ENCODE assay signal across 14 mouse cellular contexts in genomic region chr3:129221380-129222260, GRCm38 (mm10). TPM values are rescaled to one million over a fixed set of nuclear protein-coding genes. Genes with fewer than 3 reads are reported as not detected.
DNase-seq lines count a peak whose midpoint lies in the region; ATAC-seq and TF ChIP-seq lines count a peak whose summit lies in the region.
"Had no signal": no experiment of that assay in that cellular context is flagged by ENCODE, and none has a peak within 500 bp of the region (broad histone marks: within the 10 kb centered on the region; RNA-seq: fewer than 3 reads in every experiment).

No protein-coding gene starts in this region.

- WGBS in heart, embryonic 11.5 days (ENCODE audit: insufficient replicate concordance), result 3% methylated on average over 26 of the region's 27 CpGs
- WGBS in kidney, postnatal 0 days, result 9% methylated on average over 26 of the region's 27 CpGs
- WGBS in embryonic facial prominence, embryonic 11.5 days, result 2% methylated on average over 24 of the region's 27 CpGs
- WGBS in neural tube, embryonic 11.5 days, result 2% methylated on average over 27 of the region's 27 CpGs

- intact Hi-C loops in heart, postnatal 10 days (cut with DNase I), result no loop called here
- intact Hi-C loops in left cerebral cortex, adult 2 months (cut with DNase I), result no loop called here

- ATAC-seq in heart, embryonic 11.5 days (replicated peaks; ENCODE audit: insufficient number of reproducible peaks, low FRiP score, low TSS enrichment), result no peak
- peak; percentile 10; the same call in 1 of the 2 replicates for ATAC-seq in kidney, postnatal 0 days (replicated peaks; ENCODE audit: low FRiP score, low read depth)
- no peak for ATAC-seq in embryonic facial prominence, embryonic 11.5 days (replicated peaks; ENCODE audit: insufficient number of reproducible peaks, low FRiP score, low TSS enrichment, low read depth)
- ATAC-seq in neural tube, embryonic 11.5 days (ENCODE audit: insufficient read depth, low FRiP score, low TSS enrichment), result no peak
- ATAC-seq in granulocyte monocyte progenitor cell, adult 5-6 weeks (replicated peaks; ENCODE audit: poor library complexity, severe bottlenecking), result no peak
- ATAC-seq: forebrain, embryonic 13.5 days had no signal

- H3K4me1 ChIP-seq in heart, embryonic 11.5 days (ENCODE audit: control insufficient read depth, insufficient read depth, low read length), result peaks cover 7% of the 10 kb centered on the region; the same call in 1 of the 2 replicates
- H3K4me1 ChIP-seq in kidney, postnatal 0 days (replicated peaks; ENCODE audit: insufficient read depth, low read length), result 0 out of 2 replicates have a peak, but pooled peaks cover 4% of the 10 kb centered on the region
- no peaks in the 10 kb centered on the region for H3K4me1 ChIP-seq in embryonic facial prominence, embryonic 11.5 days (ENCODE audit: control insufficient read depth, insufficient read depth, low read length)
- no peaks in the 10 kb centered on the region for H3K4me1 ChIP-seq in neural tube, embryonic 11.5 days (ENCODE audit: control insufficient read depth, insufficient read depth, low read length)
- H3K4me1 ChIP-seq: forebrain, embryonic 13.5 days; liver, embryonic 15.5 days had no signal

- peaks cover 60% of the 10 kb centered on the region for H3K27me3 ChIP-seq in heart, embryonic 11.5 days (ENCODE audit: control insufficient read depth, insufficient read depth, low read length)
- H3K27me3 ChIP-seq in kidney, postnatal 0 days (ENCODE audit: insufficient read depth, low read length), result peaks cover 71% of the 10 kb centered on the region
- H3K27me3 ChIP-seq in embryonic facial prominence, embryonic 11.5 days (ENCODE audit: control insufficient read depth, insufficient read depth, low read length), result peaks cover 45% of the 10 kb centered on the region
- H3K27me3 ChIP-seq in neural tube, embryonic 11.5 days (ENCODE audit: control insufficient read depth, insufficient read depth, low read length), result peaks cover 91% of the 10 kb centered on the region

- H3K27ac ChIP-seq in heart, embryonic 11.5 days (ENCODE audit: low read depth, low read length), result peak overlapping the region; percentile 50
- peak overlapping the region; percentile 64 for H3K27ac ChIP-seq in kidney, postnatal 0 days
- no peak overlapping the region for H3K27ac ChIP-seq in embryonic facial prominence, embryonic 11.5 days (replicated peaks; ENCODE audit: low read depth, low read length)
- no peak overlapping the region for H3K27ac ChIP-seq in neural tube, embryonic 11.5 days (ENCODE audit: low read depth, low read length)
- no peak overlapping the region for H3K27ac ChIP-seq in left cerebral cortex, adult 2 months
- H3K27ac ChIP-seq: forebrain, embryonic 13.5 days; liver, embryonic 15.5 days had no signal

- H3K4me2 ChIP-seq in heart, embryonic 11.5 days, result peak overlapping the region; percentile 52
- H3K4me2 ChIP-seq in kidney, postnatal 0 days (ENCODE audit: low read length), result peak overlapping the region; percentile 33
- no peak overlapping the region for H3K4me2 ChIP-seq in embryonic facial prominence, embryonic 11.5 days (ENCODE audit: low read depth, low read length)
- H3K4me2 ChIP-seq in neural tube, embryonic 11.5 days (ENCODE audit: low read depth), result no peak overlapping the region
- H3K4me2 ChIP-seq: forebrain, embryonic 13.5 days had no signal

- peak overlapping the region; percentile 43; the same call in 1 of the 2 replicates for H3K9ac ChIP-seq in heart, embryonic 11.5 days (ENCODE audit: low read depth, low read length)
- no peak overlapping the region for H3K9ac ChIP-seq in kidney, postnatal 0 days (ENCODE audit: low read depth, low read length)
- no peak overlapping the region for H3K9ac ChIP-seq in embryonic facial prominence, embryonic 11.5 days (replicated peaks; ENCODE audit: low read length)
- no peak overlapping the region for H3K9ac ChIP-seq in neural tube, embryonic 11.5 days (ENCODE audit: low read length)
- H3K9ac ChIP-seq: forebrain, embryonic 13.5 days; liver, embryonic 15.5 days had no signal

- H3K4me3 ChIP-seq in heart, embryonic 11.5 days (ENCODE audit: low read depth, low read length), result peak overlapping the region; percentile 22
- no peak overlapping the region; the same call in 1 of the 2 replicates for H3K4me3 ChIP-seq in kidney, postnatal 0 days (replicated peaks; ENCODE audit: low read depth, low read length)
- H3K4me3 ChIP-seq in embryonic facial prominence, embryonic 11.5 days (ENCODE audit: low read depth, low read length), result no peak overlapping the region
- H3K4me3 ChIP-seq in neural tube, embryonic 11.5 days (ENCODE audit: low read depth, low read length), result no peak overlapping the region
- H3K4me3 ChIP-seq in left cerebral cortex, adult 2 months, result no peak overlapping the region
- H3K4me3 ChIP-seq: forebrain, embryonic 13.5 days; liver, embryonic 15.5 days had no signal

- DNase-seq in heart, postnatal 10 days, result no peak
- DNase-seq in kidney, postnatal 0 days (ENCODE audit: low spot score), result no peak
- no peak for DNase-seq in kidney, adult 18-20 months
- peak; percentile 28 for DNase-seq in embryonic facial prominence, embryonic 11.5 days (ENCODE audit: low spot score)
- DNase-seq in neural tube, embryonic 11.5 days (ENCODE audit: low spot score), result peak; percentile 29
- DNase-seq in left cerebral cortex, adult 2 months (ENCODE audit: extremely low spot score in 1 of 2, low spot score in 2 of 2), result no peak
- DNase-seq: cerebellum, postnatal 36 days; gastrocnemius, postnatal 25 days; right cerebral cortex, adult 18-20 months had no signal

- TF ChIP-seq CTCF in kidney, postnatal 0 days (IDR thresholded peaks at IDR 0.05; ENCODE audit: low read depth), result no peak
- TF ChIP-seq CTCF in left cerebral cortex, adult 2 months (IDR thresholded peaks at IDR 0.05), result no peak

- no peaks in the 10 kb centered on the region for H3K9me3 ChIP-seq in heart, embryonic 11.5 days (replicated peaks; ENCODE audit: control insufficient read depth, low read length)
- H3K9me3 ChIP-seq in kidney, postnatal 0 days (replicated peaks; ENCODE audit: low read length), result no peaks in the 10 kb centered on the region
- H3K9me3 ChIP-seq in embryonic facial prominence, embryonic 11.5 days (replicated peaks; ENCODE audit: control insufficient read depth, low read length), result no peaks in the 10 kb centered on the region
- no peaks in the 10 kb centered on the region for H3K9me3 ChIP-seq in neural tube, embryonic 11.5 days (ENCODE audit: control insufficient read depth, low read length)
- H3K9me3 ChIP-seq: forebrain, embryonic 13.5 days; liver, embryonic 15.5 days had no signal

- no peaks in the 10 kb centered on the region for H3K36me3 ChIP-seq in heart, embryonic 11.5 days (ENCODE audit: control insufficient read depth, insufficient read depth, low read length)
- no peaks in the 10 kb centered on the region for H3K36me3 ChIP-seq in kidney, postnatal 0 days (ENCODE audit: insufficient read depth, low read length)
- no peaks in the 10 kb centered on the region for H3K36me3 ChIP-seq in embryonic facial prominence, embryonic 11.5 days (replicated peaks; ENCODE audit: control insufficient read depth, insufficient read depth, low read depth, low read length)
- H3K36me3 ChIP-seq in neural tube, embryonic 11.5 days (ENCODE audit: control insufficient read depth, insufficient read depth, low read length), result no peaks in the 10 kb centered on the region
- H3K36me3 ChIP-seq: liver, embryonic 15.5 days had no signal

RNA-seq across cellular contexts. Expression of gene Pitx2, which starts 21.9 kb away (rescaled TPM):
- polyA plus RNA-seq in heart, embryonic 11.5 days (2014; fragmentation: Nextera tagmentation; extraction: Ambion mirVana), result 32.7 and 32.8 TPM in 2 replicates
- 1 to 10 TPM; 1.4 to 1.6 TPM for total RNA-seq in heart, postnatal 10 days (2021)
- polyA plus RNA-seq in kidney, postnatal 0 days (2015; fragmentation: Nextera tagmentation; extraction: Ambion mirVana), result 6.5 and 7.0 TPM in 2 replicates
- 35.6 and 41.4 TPM in 2 replicates for polyA plus RNA-seq in embryonic facial prominence, embryonic 11.5 days (2014; fragmentation: Nextera tagmentation; extraction: Ambion mirVana)
- polyA plus RNA-seq in neural tube, embryonic 11.5 days (2014; fragmentation: Nextera tagmentation; extraction: Ambion mirVana), result 16.1 and 19.1 TPM in 2 replicates
- not detected for total RNA-seq in left cerebral cortex, adult 2 months (2021)
- total RNA-seq in granulocyte monocyte progenitor cell, adult 5-6 weeks (2014; fragmentation: Nextera tagmentation), result not detected in 2 replicates
- total RNA-seq in granulocyte monocyte progenitor cell, adult 5-6 weeks (2017), result not detected in 2 replicates
- total RNA-seq: MEL had no signal

Comparison
In these comparisons a context has a peak if more than half of its experiments do, and no peak if none do; other contexts are left out.
1. H3K27ac ChIP-seq: peak in heart, embryonic 11.5 days (single experiment) and kidney, postnatal 0 days (single experiment); none in embryonic facial prominence, embryonic 11.5 days (single experiment), neural tube, embryonic 11.5 days (single experiment) and left cerebral cortex, adult 2 months (single experiment).
2. H3K4me2 ChIP-seq: peak in heart, embryonic 11.5 days (single experiment) and kidney, postnatal 0 days (single experiment); none in embryonic facial prominence, embryonic 11.5 days (single experiment) and neural tube, embryonic 11.5 days (single experiment).
3. DNase-seq: peak in embryonic facial prominence, embryonic 11.5 days (single experiment) and neural tube, embryonic 11.5 days (single experiment); none in heart, postnatal 10 days (0 of 2), kidney, postnatal 0 days (single experiment), kidney, adult 18-20 months (single experiment) and left cerebral cortex, adult 2 months (0 of 2).